Mouse (Mus musculus) forebrain, embryonic 12.5 days (tissue): ENCODE measurements around the gene Bcl11a. TPM values are rescaled to one million over a fixed set of nuclear protein-coding genes. Genes with fewer than 3 reads are reported as not detected.
A peak's percentile ranks its signal among the peaks of the same experiment; 100 is the strongest.

Experiments used
- ATAC-seq: fragments of 200-750 bp; cut with Nextera tagmentation; 2 replicates; pipeline ENCODE4 v1.8.0; 2017; ENCODE audit warnings: moderate TSS enrichment; ENCODE audit not compliant: low FRiP score
- H3K27ac ChIP-seq: fragments of 300-500 bp; sonication (generic); 2 replicates; pipeline ENCODE4 v1.5.1; 2016; ENCODE audit warnings: mild to moderate bottlenecking
- H3K27me3 ChIP-seq: fragments of 300-500 bp; sonication (generic); 2 replicates; pipeline ENCODE4 v1.6.1; 2016; ENCODE audit warnings: mild to moderate bottlenecking
- H3K36me3 ChIP-seq: fragments of 300-500 bp; sonication (generic); replicated peaks from 2 replicates; pipeline ENCODE4 v1.6.1; 2016; ENCODE audit warnings: mild to moderate bottlenecking
- H3K4me1 ChIP-seq: fragments of 300-500 bp; sonication (generic); 2 replicates; pipeline ENCODE4 v1.6.1; 2016
- H3K4me2 ChIP-seq: fragments of 300-500 bp; sonication (generic); 2 replicates; pipeline ENCODE4 v1.6.1; 2016; ENCODE audit warnings: mild to moderate bottlenecking, moderate library complexity
- H3K4me3 ChIP-seq: fragments of 300-500 bp; sonication (generic); replicated peaks from 2 replicates; pipeline ENCODE4 v1.5.1; 2016; ENCODE audit warnings: mild to moderate bottlenecking
- H3K9ac ChIP-seq: fragments of 300-500 bp; sonication (generic); 2 replicates; pipeline ENCODE4 v1.6.1; 2016; ENCODE audit warnings: mild to moderate bottlenecking
- H3K9me3 ChIP-seq: fragments of 300-500 bp; sonication (generic); 2 replicates; pipeline ENCODE4 v1.6.1; 2016
- WGBS: fragments of 180-500 bp; shearing (Covaris S2); methylation state at CpG from one replicate; pipeline ENCODE4 v1.1.7; 2016; 5-methylcytosine and 5-hydroxymethylcytosine counted together
- polyA plus RNA-seq: library from polyadenylated mRNA; unstranded; fragments of >200 nt; fragmentation: Nextera tagmentation; extraction: Ambion mirVana; gene quantifications from 2 replicates; pipeline ENCODE4 v1.2.1, GENCODE M21; 2016

Gene Bcl11a
- polyA plus RNA-seq, 1 experiment from 2014 or later = 130 TPM

GRCm38 (mm10) chr11:24074021-24074591 lies 3.8 kb upstream of the Bcl11a start:
- no peak for ATAC-seq

GRCm38 (mm10) chr11:24074634-24075104 lies 3.2 kb upstream of the Bcl11a start, which contains the start of gene A830031A19Rik:
A830031A19Rik (minus strand) TSS chr11:24075054.
- H3K36me3 ChIP-seq = no peaks in the 10 kb centered on the region
- no peaks in the 10 kb centered on the region for H3K9me3 ChIP-seq
- H3K9ac ChIP-seq = peak within 1 kb of the TSS; percentile 98
- H3K27ac ChIP-seq = peak within 1 kb of the TSS; percentile 99
- H3K4me1 ChIP-seq = peaks cover 26% of the 10 kb centered on the region
- H3K27me3 ChIP-seq = no peaks in the 10 kb centered on the region
- no peak for ATAC-seq
- H3K4me2 ChIP-seq = peak within 1 kb of the TSS; percentile 96
- under 1% methylated on average over 11 of the region's 11 CpGs for WGBS
- H3K4me3 ChIP-seq = peak within 1 kb of the TSS; percentile 96

More at GRCm38 (mm10) chr11:24074021-24074591, 3.8 kb upstream of the Bcl11a start:
- peak overlapping the region; percentile 96 for H3K4me2 ChIP-seq
- under 1% methylated on average over 18 of the region's 18 CpGs for WGBS
- peak overlapping the region; percentile 99; the same call in 1 of the 2 replicates for H3K27ac ChIP-seq
- no peaks in the 10 kb centered on the region for H3K27me3 ChIP-seq
- peak overlapping the region; percentile 96 for H3K4me3 ChIP-seq
- H3K4me1 ChIP-seq = peaks cover 26% of the 10 kb centered on the region
- peak overlapping the region; percentile 98 for H3K9ac ChIP-seq
- no peaks in the 10 kb centered on the region for H3K9me3 ChIP-seq
- no peaks in the 10 kb centered on the region for H3K36me3 ChIP-seq

GRCm38 (mm10) chr11:24075486-24076126 lies 2.2 kb upstream of the Bcl11a start:
- Histone ChIP-seq H3K27ac (peak overlapping the region; percentile 99), H3K9me3 (no peaks in the 10 kb centered on the region), H3K4me2 (peak overlapping the region; percentile 96), H3K9ac (peak overlapping the region; percentile 98), H3K27me3 (no peaks in the 10 kb centered on the region), H3K36me3 (no peaks in the 10 kb centered on the region), H3K4me1 (peaks cover 31% of the 10 kb centered on the region), H3K4me3 (peak overlapping the region; percentile 96)
- no peak for ATAC-seq
- WGBS = under 1% methylated on average over 17 of the region's 17 CpGs

- WGBS = under 1% methylated on average over 32 of the region's 32 CpGs
These were observed 1.7 kb upstream of the Bcl11a start for GRCm38 (mm10) chr11:24076127-24076650.

GRCm38 (mm10) chr11:24076821-24077730 lies 780 bp upstream of the Bcl11a start:
- WGBS = under 1% methylated on average over 59 of the region's 59 CpGs
- peak; percentile 50 for ATAC-seq
- Histone ChIP-seq H3K4me1 (peaks cover 33% of the 10 kb centered on the region), H3K9me3 (no peaks in the 10 kb centered on the region), H3K4me2 (peak overlapping the region; percentile 96), H3K4me3 (peak overlapping the region; percentile 96), H3K9ac (peak overlapping the region; percentile 98), H3K27ac (peak overlapping the region; percentile 99), H3K27me3 (no peaks in the 10 kb centered on the region), H3K36me3 (no peaks in the 10 kb centered on the region)

More at GRCm38 (mm10) chr11:24076127-24076650, 1.7 kb upstream of the Bcl11a start:
- Histone ChIP-seq H3K4me2 (peak overlapping the region; percentile 96), H3K36me3 (no peaks in the 10 kb centered on the region), H3K27me3 (no peaks in the 10 kb centered on the region), H3K4me3 (peak overlapping the region; percentile 96), H3K9me3 (no peaks in the 10 kb centered on the region), H3K27ac (peak overlapping the region; percentile 99), H3K4me1 (peaks cover 31% of the 10 kb centered on the region), H3K9ac (peak overlapping the region; percentile 98)
- peak; percentile 31 for ATAC-seq

- WGBS = 0% methylated on average over 38 of the region's 38 CpGs
- H3K9ac ChIP-seq = peak overlapping the region; percentile 98
- peak overlapping the region; percentile 99 for H3K27ac ChIP-seq
- no peaks in the 10 kb centered on the region for H3K9me3 ChIP-seq
- H3K27me3 ChIP-seq = no peaks in the 10 kb centered on the region
- no peak for ATAC-seq
- peaks cover 41% of the 10 kb centered on the region for H3K4me1 ChIP-seq
- peak overlapping the region; percentile 96 for H3K4me3 ChIP-seq
- no peaks in the 10 kb centered on the region; the same call in 1 of the 2 replicates for H3K36me3 ChIP-seq
- peak overlapping the region; percentile 96 for H3K4me2 ChIP-seq
These were observed 955 bp downstream of the Bcl11a start for GRCm38 (mm10) chr11:24078706-24079316.

GRCm38 (mm10) chr11:24079392-24080391 lies 1.8 kb downstream of the Bcl11a start:
- H3K4me1 ChIP-seq = peaks cover 39% of the 10 kb centered on the region
- peak overlapping the region; percentile 98 for H3K9ac ChIP-seq

GRCm38 (mm10) chr11:24080541-24080940 lies 2.7 kb downstream of the Bcl11a start:
- H3K9me3 ChIP-seq = no peaks in the 10 kb centered on the region
- under 1% methylated on average over 30 of the region's 30 CpGs for WGBS
- H3K4me2 ChIP-seq = peak overlapping the region; percentile 96
- H3K27me3 ChIP-seq = no peaks in the 10 kb centered on the region
- H3K27ac ChIP-seq = peak overlapping the region; percentile 99
- H3K9ac ChIP-seq = peak overlapping the region; percentile 98
- H3K36me3 ChIP-seq = peaks cover 5% of the 10 kb centered on the region
- peaks cover 38% of the 10 kb centered on the region for H3K4me1 ChIP-seq
- peak overlapping the region; percentile 96 for H3K4me3 ChIP-seq
- peak; percentile 36 for ATAC-seq

More at GRCm38 (mm10) chr11:24079392-24080391, 1.8 kb downstream of the Bcl11a start:
- Histone ChIP-seq H3K27ac (peak overlapping the region; percentile 99), H3K4me2 (peak overlapping the region; percentile 96), H3K4me3 (peak overlapping the region; percentile 96), H3K27me3 (no peaks in the 10 kb centered on the region), H3K9me3 (no peaks in the 10 kb centered on the region), H3K36me3 (no peaks in the 10 kb centered on the region; the same call in 1 of the 2 replicates)
- no peak; the same call in 1 of the 2 replicates for ATAC-seq
- 0% methylated on average over 38 of the region's 43 CpGs for WGBS

GRCm38 (mm10) chr11:24081016-24081686 lies 3.3 kb downstream of the Bcl11a start:
- Histone ChIP-seq H3K4me1 (peaks cover 40% of the 10 kb centered on the region), H3K9me3 (no peaks in the 10 kb centered on the region), H3K36me3 (peaks cover 11% of the 10 kb centered on the region), H3K27ac (peak overlapping the region; percentile 99), H3K4me2 (peak overlapping the region; percentile 96), H3K9ac (peak overlapping the region; percentile 98), H3K4me3 (peak overlapping the region; percentile 96), H3K27me3 (no peaks in the 10 kb centered on the region)
- peak; percentile 49 for ATAC-seq
- 1% methylated on average over 35 of the region's 35 CpGs for WGBS
